Mouse (Mus musculus) G1E (cell line): ENCODE results near the gene Arl10. TPM values are rescaled to one million over a fixed set of nuclear protein-coding genes. Genes with fewer than 3 reads are reported as not detected.
A peak's percentile ranks its signal among the peaks of the same experiment; 100 is the strongest.
"Not testable (repeated sequence)": the region's sequence is repeated elsewhere in the genome, so short reads cannot be mapped to it uniquely, and the experiment has no call there.

ENCODE experiments used
- ATAC-seq: 2 replicates; pipeline ENCODE4 v1.8.0; 2016; ENCODE audit warnings: mild to moderate bottlenecking; ENCODE audit not compliant: insufficient number of reproducible peaks, poor library complexity, low FRiP score, severe bottlenecking; ENCODE audit errors: extremely low read depth
- DNase-seq: peaks from one replicate; pipeline ENCODE4 v3.0.0; 2012; ENCODE audit warnings: low spot score
- H3K27me3 ChIP-seq: 2 replicates; pipeline ENCODE4 v1.6.1; 2012; ENCODE audit warnings: mild to moderate bottlenecking, low read length, inconsistent platforms; ENCODE audit not compliant: insufficient read depth
- H3K36me3 ChIP-seq: replicated peaks from 2 replicates; pipeline ENCODE3; 2012; ENCODE audit warnings: mild to moderate bottlenecking, inconsistent platforms
- H3K4me1 ChIP-seq: 2 replicates; pipeline ENCODE4 v1.6.1; 2012; ENCODE audit warnings: low read depth, low read length, inconsistent platforms, mixed read lengths; ENCODE audit not compliant: insufficient read depth
- H3K4me3 ChIP-seq: 2 replicates; pipeline ENCODE4 v1.5.1; 2012; ENCODE audit warnings: low read depth, mild to moderate bottlenecking, inconsistent platforms, low read length, moderate library complexity, mixed read lengths
- H3K9me3 ChIP-seq: replicated peaks from 2 replicates; pipeline ENCODE4 v1.6.1; 2012; ENCODE audit warnings: inconsistent platforms
- CTCF ChIP-seq: IDR thresholded peaks from 2 replicates; pipeline ENCODE4 v1.5.1; 2012; ENCODE audit warnings: low read depth, low read length, inconsistent platforms, mixed read lengths
- GATA1 ChIP-seq: IDR thresholded peaks from 2 replicates; pipeline ENCODE4 v1.6.1; 2012; ENCODE audit warnings: borderline replicate concordance, low read length, inconsistent platforms, mixed read lengths
- GATA2 ChIP-seq: IDR thresholded peaks from 2 replicates; pipeline ENCODE4 v1.6.1; 2012; ENCODE audit warnings: low read depth, low read length, inconsistent platforms, borderline replicate concordance
- POLR2AphosphoS5 ChIP-seq: IDR thresholded peaks from 2 replicates; pipeline ENCODE4 v1.6.1; 2012; ENCODE audit warnings: low read depth, low read length, inconsistent platforms; ENCODE audit not compliant: insufficient replicate concordance
- TAL1 ChIP-seq: conservative IDR thresholded peaks from 2 replicates; pipeline ENCODE4 v1.6.1; 2012; ENCODE audit warnings: low read depth, low read length, inconsistent platforms, mixed read lengths
- polyA plus RNA-seq: library from polyadenylated mRNA; stranded (reverse); fragments of >175 nt; gene quantifications from 2 replicates; pipeline ENCODE4 v1.2.3, GENCODE M21; 2012
- total RNA-seq, 2 experiments: library from RNA; stranded (forward) in 1 of 2; stranded (reverse) in 1 of 2; fragments of 200-1000 nt in 1 of 2; fragments of >200 nt in 1 of 2; fragmentation: Nextera tagmentation in 1 of 2; gene quantifications; 2 replicates each; pipeline ENCODE4 v1.2.3; 2014 to 2017

The Arl10 gene
- total and polyA plus RNA-seq, 3 experiments = 11.8 to 20.8 (median 14.3) TPM

DNA sequence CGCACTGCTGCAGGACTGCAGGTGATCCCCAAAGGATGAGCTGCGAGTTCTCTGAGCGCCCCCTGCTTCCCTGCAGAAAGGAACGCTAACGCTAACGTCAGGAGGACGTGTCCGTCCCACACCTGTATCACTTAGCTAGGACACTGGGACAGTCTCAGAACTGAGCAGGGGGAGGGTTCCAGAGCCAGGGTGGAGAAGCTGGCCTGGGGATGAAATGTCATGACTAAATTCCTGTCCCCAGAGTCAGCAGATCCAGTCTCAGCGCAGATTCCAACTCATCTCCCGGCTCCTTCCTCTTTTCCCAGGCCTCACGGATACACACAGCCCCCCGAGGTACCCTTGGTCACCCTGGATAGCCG is 35.8 kb downstream of the Arl10 start:
- Histone ChIP-seq H3K4me1 (peaks cover 29% of the 10 kb centered on the region), H3K4me3 (peak overlapping the region; percentile 77), H3K9me3 (no peaks in the 10 kb centered on the region), H3K36me3 (peaks cover 29% of the 10 kb centered on the region), H3K27me3 (peaks cover 3% of the 10 kb centered on the region; the same call in 1 of the 2 replicates)
- DNase-seq (peak; percentile 14), ATAC-seq (no peak)
- TF ChIP-seq GATA2 = no peak
- TF ChIP-seq CTCF = no peak
- no peak for TF ChIP-seq GATA1
- no peak for TF ChIP-seq POLR2AphosphoS5
- no peak for TF ChIP-seq TAL1

DNA sequence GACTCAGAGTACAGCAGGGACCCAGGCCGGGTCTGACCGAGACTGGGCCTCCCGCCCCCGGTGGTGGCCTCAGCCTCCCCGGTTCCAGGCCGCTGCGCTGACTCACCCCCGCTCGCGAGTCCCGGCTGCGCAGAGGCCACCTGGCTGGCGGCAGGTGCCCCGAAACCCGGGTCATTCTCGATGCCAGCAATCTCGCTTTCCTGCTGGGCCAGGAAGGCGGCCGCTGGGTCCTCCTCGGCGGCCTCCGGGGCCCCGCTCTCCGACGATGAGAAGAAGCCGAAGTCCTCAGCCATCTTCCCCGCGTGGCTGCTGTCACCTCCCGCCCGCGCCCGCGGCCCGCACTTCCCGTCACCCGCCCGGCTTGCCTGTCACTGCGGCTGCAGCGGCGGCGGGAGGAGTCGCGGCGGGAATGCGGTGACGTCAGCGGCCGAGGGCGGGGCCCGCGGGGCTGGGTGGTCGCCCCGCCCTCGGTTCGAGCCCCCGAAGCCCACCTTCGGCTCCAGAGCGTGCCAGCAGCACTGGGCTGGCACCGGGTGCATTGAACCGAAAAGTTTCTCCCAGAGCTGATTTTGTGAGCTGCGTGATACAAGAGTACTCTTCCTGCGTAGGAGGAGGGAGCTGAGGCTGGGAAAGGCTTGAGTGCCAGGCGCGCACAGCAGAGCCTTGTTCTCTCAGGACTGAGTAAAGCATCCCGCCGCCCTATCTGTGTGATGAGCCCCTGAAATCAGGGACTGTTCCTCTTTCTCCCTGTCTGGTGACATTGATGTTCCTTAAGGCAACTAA is 36.3 kb downstream of the Arl10 start, which contains the start of gene Cltb:
Gene Cltb, minus strand, starts transcription at position 373 of the 783 bp plus-strand sequence.
- peaks cover 23% of the 10 kb centered on the region for H3K36me3 ChIP-seq
- peaks cover 29% of the 10 kb centered on the region for H3K4me1 ChIP-seq
- H3K9me3 ChIP-seq = no peaks in the 10 kb centered on the region
- ATAC-seq (peak; percentile 31), DNase-seq (peak; percentile 66)
- no peak for TF ChIP-seq GATA1
- no peak for TF ChIP-seq CTCF
- TF ChIP-seq TAL1 = no peak
- no peak for TF ChIP-seq POLR2AphosphoS5
- no peak for TF ChIP-seq GATA2
- H3K4me3 ChIP-seq = peak within 1 kb of the TSS; percentile 77
- H3K27me3 ChIP-seq = peaks cover 3% of the 10 kb centered on the region; the same call in 1 of the 2 replicates

DNA sequence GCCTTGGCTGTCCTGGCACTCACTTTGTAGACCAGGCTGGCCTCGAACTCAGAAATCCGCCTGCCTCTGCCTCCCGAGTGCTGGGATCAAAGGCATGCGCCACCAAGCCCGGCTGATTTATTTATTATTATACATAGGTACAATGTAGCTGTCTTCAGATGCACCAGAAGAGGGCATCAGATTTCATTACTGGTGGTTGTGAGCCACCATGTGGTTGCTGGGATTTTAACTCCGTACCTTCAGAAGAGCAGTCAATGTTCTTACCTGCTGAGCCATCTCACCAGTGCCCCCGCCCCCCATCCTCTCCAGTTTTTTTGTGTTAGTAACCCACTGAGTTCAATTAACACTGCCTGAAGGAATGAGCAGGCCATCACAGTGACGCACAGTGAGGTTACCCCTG is 38.3 kb downstream of the Arl10 start:
- not testable (repeated sequence) for DNase-seq, H3K27me3 ChIP-seq

GRCm38 (mm10) chr13:54616307-54616706 is 41.5 kb downstream of the Arl10 start:
- Histone ChIP-seq H3K9me3 (no peaks in the 10 kb centered on the region), H3K27me3 (peaks cover 7% of the 10 kb centered on the region), H3K36me3 (no peaks in the 10 kb centered on the region), H3K4me1 (peaks cover 11% of the 10 kb centered on the region), H3K4me3 (no peak overlapping the region)
- TF ChIP-seq POLR2AphosphoS5 = no peak
- no peak for TF ChIP-seq GATA2
- no peak for TF ChIP-seq TAL1
- no peak for TF ChIP-seq GATA1
- ATAC-seq (no peak), DNase-seq (no peak)

More for the DNA sequence above, 38.3 kb downstream of the Arl10 start:
- ATAC-seq, H3K36me3 ChIP-seq, H3K4me3 ChIP-seq, H3K9me3 ChIP-seq: not testable (repeated sequence)
- H3K4me1 ChIP-seq = peaks cover 26% of the 10 kb centered on the region

- DNase-seq (no peak), ATAC-seq (no peak)
- Histone ChIP-seq H3K9me3 (no peaks in the 10 kb centered on the region), H3K4me3 (no peak overlapping the region), H3K36me3 (no peaks in the 10 kb centered on the region), H3K4me1 (peaks cover 7% of the 10 kb centered on the region), H3K27me3 (peaks cover 7% of the 10 kb centered on the region)
- TF ChIP-seq GATA2 (no peak), CTCF (peak; percentile 8; the same call in 1 of the 2 replicates)
Measured at GRCm38 (mm10) chr13:54616998-54617397, 42.2 kb downstream of the Arl10 start.

DNA sequence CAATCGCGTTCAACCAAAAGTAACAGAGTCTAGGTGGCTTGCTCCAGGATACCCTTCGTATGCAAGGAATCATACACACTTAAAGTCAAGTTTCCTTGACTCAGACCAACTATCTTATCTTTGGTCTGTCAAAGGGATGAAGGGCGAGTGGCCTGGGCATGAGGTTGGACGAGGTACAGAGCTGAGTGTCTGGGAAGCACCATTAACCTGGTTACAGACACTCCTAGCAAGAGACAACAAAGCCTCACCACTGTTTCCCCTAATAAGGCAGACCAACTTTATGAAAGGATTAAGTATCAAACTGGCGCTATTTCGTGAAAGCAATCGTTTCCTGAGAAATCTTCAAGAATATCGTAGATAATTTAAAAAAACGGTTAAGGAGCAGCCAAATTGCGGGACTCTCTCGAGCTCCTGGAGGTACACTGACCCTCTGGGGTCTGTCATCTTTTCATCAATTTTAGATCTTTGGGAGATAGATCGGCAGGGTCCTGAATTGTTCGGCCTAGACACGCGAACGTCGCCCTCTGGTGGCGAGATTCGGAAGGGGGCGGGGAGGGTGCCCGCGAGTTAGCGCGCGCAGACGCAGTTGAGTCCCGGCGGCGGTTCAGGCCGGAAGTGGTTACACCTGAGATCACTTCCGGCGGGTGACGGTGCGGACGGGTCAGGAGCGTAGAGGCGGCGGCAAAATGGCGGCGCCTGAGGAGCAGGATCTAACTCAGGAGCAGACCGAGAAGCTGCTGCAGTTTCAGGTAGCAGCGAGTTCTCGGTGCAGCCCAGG is 46.5 kb downstream of the Arl10 start, which contains the start of gene Faf2:
Gene Faf2, plus strand, starts transcription at position 630 of the 778 bp plus-strand sequence.
- peaks cover 4% of the 10 kb centered on the region; the same call in 1 of the 2 replicates for H3K27me3 ChIP-seq
- H3K4me3 ChIP-seq = peak within 1 kb of the TSS; percentile 99
- peaks cover 21% of the 10 kb centered on the region for H3K36me3 ChIP-seq
- H3K9me3 ChIP-seq = no peaks in the 10 kb centered on the region
- ATAC-seq (peak; percentile 94), DNase-seq (peak; percentile 88)
- no peak for TF ChIP-seq GATA2
- no peak for TF ChIP-seq TAL1
- peak; percentile 57 for TF ChIP-seq CTCF
- no peak for TF ChIP-seq POLR2AphosphoS5
- TF ChIP-seq GATA1 = no peak
- peaks cover 28% of the 10 kb centered on the region for H3K4me1 ChIP-seq
